Mouse (Mus musculus): ENCODE measurements around the gene Cry2. TPM values are rescaled to one million over a fixed set of nuclear protein-coding genes. Genes with fewer than 3 reads are reported as not detected.

The Cry2 gene
- polyA plus RNA-seq, 1 experiment from 2014 or later, result 37.7 TPM

DNA sequence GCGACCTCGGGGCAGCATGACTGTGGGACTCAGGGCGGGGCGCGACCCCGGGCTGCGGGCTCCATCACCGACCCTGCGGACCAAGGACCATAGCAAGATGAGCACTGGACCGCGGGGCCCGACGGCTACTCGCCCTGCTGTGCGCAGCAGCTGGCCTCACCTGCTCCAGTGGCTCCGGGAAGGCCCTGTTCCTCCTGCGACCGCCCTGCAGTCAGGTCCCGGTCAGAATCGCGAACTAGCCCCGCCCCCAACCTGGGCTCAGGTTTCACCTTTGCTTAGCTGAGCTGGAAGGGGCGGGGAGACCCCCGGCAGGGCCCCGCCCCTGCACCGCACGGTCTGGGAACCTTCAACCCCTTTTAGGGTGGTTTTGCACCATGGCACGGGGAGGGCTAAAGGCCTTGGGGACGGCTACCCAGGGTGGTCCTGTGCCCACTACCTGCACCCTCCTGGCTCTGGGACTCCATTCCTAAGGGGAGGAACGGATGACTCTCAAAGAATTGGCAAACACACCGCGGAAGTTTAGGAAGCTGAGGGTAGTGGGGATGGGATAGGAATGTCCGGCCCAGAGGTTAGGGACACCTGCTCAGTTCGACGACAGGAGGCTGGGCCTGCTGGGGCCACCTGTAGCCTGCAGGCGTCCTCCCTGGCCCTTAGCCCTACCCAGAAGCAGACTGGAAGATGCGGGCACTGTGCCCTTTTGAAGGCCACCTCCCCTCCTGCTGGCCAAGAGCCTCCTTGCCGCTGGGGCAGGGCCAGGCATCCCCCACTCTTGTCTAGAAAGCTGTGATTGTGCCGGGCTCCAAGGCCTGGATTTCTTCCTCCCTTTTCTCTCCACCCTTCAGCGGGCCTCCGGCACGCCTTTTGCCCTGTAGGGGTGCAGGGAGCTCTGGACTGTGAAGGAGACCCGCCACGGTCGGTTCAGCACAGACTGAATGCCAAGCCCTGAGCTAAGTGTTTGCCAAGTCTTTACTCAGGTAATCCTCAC, 62.7 kb downstream of the Cry2 start:
- peak overlapping the region; percentile 30 for H3K4me3 ChIP-seq
- no peak for ATAC-seq (ENCODE audit: low read depth)
- peak overlapping the region; percentile 54 for H3K4me2 ChIP-seq
- H3K9ac ChIP-seq, result peak overlapping the region; percentile 60
- H3K27ac ChIP-seq (replicated peaks), result no peak overlapping the region
- H3K4me1 ChIP-seq (replicated peaks), result peaks cover 52% of the 10 kb centered on the region
- H3K9me3 ChIP-seq, result no peaks in the 10 kb centered on the region
- WGBS, result 2% methylated on average over 45 of the region's 45 CpGs
- no peaks in the 10 kb centered on the region for H3K36me3 ChIP-seq
- H3K27me3 ChIP-seq, result peaks cover 41% of the 10 kb centered on the region

DNA sequence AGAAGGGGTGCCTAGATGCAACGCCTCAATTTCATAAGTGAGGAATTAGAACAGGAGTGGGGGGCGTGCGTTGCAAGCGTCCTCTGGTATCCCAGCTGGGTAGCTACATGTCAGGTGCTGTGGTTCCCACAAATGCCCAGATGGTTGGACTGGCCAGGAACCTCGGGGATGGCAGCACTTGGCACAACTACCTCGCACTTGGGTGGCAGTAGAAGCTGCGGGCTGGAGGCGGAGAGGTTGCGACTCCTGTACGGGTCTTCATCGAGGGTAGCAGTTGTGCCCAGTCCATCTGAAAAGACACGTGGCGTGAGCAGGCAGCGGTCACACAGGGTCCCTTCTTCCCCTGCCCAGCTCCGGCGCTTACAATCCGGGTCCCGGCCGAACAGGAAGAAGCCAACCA, 63.5 kb downstream of the Cry2 start:
- no peak for ATAC-seq (ENCODE audit: low read depth)
- peak overlapping the region; percentile 60 for H3K9ac ChIP-seq
- H3K4me3 ChIP-seq, result peak overlapping the region; percentile 30
- H3K36me3 ChIP-seq, result no peaks in the 10 kb centered on the region
- peaks cover 41% of the 10 kb centered on the region for H3K27me3 ChIP-seq
- H3K4me2 ChIP-seq, result peak overlapping the region; percentile 54
- peaks cover 46% of the 10 kb centered on the region for H3K4me1 ChIP-seq (replicated peaks)
- 15% methylated on average over 19 of the region's 19 CpGs for WGBS
- H3K9me3 ChIP-seq, result no peaks in the 10 kb centered on the region
- H3K27ac ChIP-seq (replicated peaks), result no peak overlapping the region

DNA sequence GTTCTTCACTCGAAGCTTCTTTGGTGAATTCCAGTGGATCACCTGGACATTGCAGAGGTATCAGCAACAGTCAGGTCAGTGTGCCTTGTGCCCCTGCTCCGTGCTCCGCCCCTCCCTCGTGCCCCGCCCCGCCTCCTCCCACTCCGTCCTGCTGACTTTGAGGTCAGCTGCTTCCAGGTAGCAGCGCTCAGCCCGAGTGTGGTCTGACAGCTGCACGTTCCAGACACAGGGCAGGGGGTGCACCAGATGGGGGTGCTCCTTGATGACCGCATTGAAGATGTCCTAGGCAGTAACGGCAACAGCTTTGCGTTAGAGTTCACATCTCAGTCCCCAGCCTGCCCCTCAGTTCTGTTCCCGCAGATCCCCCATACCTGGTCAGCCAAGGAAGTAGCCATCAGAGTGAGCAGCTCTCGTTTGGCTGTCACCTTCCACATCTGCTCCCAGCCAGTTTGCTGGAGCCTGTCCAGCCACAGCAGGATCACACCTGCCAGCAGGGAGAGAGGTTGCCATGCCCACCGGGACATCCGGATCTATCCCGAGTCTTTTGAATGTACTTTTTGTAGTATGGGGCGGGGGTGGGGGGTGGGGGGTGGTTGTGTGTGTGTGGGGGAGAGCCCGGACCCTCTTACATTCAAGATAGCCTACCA, 66.3 kb downstream of the Cry2 start:
- H3K27me3 ChIP-seq, result peaks cover 40% of the 10 kb centered on the region
- no peak overlapping the region for H3K4me2 ChIP-seq
- peaks cover 22% of the 10 kb centered on the region for H3K36me3 ChIP-seq
- no peak overlapping the region for H3K4me3 ChIP-seq
- no peak overlapping the region for H3K9ac ChIP-seq
- WGBS, result 42% methylated on average over 20 of the region's 20 CpGs
- peaks cover 25% of the 10 kb centered on the region for H3K4me1 ChIP-seq (replicated peaks)
- H3K9me3 ChIP-seq, result no peaks in the 10 kb centered on the region
- ATAC-seq (ENCODE audit: low read depth), result no peak
- H3K27ac ChIP-seq (replicated peaks), result no peak overlapping the region

DNA sequence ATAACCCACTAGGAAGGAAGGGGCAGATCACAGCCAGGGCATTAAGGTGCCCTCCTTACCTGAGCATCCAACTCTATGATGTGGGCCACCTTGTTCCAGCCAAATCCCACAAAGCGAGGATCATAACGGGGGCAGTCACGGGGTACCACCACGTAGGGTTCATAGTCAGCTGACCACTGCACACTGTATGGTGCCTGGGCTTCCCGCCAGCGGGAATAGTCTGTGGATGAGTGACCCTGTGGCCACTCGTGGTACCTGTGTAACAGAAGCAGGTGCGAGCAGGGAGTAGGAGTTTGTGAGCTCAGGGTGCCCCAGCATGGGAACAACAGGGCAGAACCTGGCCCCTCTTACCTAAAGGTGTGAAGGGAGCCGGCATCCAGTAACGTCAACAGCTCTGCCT, 68.3 kb downstream of the Cry2 start:
- Histone ChIP-seq H3K27ac (replicated peaks) (no peak overlapping the region), H3K36me3 (peaks cover 30% of the 10 kb centered on the region), H3K4me1 (replicated peaks) (peaks cover 10% of the 10 kb centered on the region), H3K9ac (no peak overlapping the region), H3K9me3 (no peaks in the 10 kb centered on the region), H3K27me3 (peaks cover 20% of the 10 kb centered on the region), H3K4me2 (no peak overlapping the region), H3K4me3 (no peak overlapping the region)
- no peak for ATAC-seq (ENCODE audit: low read depth)
- 91% methylated on average over 10 of the region's 10 CpGs for WGBS

DNA sequence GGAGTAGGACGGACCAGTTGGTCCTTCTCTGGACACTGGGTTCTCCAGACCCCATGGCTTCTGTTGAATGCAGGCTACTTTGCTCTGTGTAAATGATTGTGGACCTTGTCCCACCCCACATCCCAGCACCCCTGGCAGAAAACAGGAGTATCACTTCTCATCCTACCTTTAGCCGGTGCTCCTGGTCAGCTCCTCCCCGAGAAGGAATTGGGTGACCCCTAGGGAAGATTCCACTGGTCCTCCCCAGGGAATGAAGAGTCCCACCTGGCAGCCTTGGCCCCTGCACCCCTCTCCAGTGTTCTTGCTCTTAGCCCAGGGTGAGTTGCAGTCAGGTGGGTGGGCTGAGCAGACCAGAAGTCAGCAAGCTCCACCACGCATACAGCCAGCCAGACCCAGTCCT, 69.8 kb downstream of the Cry2 start:
- Histone ChIP-seq H3K27ac (replicated peaks) (no peak overlapping the region), H3K9ac (no peak overlapping the region), H3K4me3 (no peak overlapping the region), H3K27me3 (peaks cover 5% of the 10 kb centered on the region), H3K4me1 (replicated peaks) (peaks cover 15% of the 10 kb centered on the region), H3K36me3 (peaks cover 45% of the 10 kb centered on the region), H3K9me3 (no peaks in the 10 kb centered on the region), H3K4me2 (no peak overlapping the region)
- ATAC-seq (ENCODE audit: low read depth), result no peak
- 92% methylated on average over 4 of the region's 4 CpGs for WGBS

DNA sequence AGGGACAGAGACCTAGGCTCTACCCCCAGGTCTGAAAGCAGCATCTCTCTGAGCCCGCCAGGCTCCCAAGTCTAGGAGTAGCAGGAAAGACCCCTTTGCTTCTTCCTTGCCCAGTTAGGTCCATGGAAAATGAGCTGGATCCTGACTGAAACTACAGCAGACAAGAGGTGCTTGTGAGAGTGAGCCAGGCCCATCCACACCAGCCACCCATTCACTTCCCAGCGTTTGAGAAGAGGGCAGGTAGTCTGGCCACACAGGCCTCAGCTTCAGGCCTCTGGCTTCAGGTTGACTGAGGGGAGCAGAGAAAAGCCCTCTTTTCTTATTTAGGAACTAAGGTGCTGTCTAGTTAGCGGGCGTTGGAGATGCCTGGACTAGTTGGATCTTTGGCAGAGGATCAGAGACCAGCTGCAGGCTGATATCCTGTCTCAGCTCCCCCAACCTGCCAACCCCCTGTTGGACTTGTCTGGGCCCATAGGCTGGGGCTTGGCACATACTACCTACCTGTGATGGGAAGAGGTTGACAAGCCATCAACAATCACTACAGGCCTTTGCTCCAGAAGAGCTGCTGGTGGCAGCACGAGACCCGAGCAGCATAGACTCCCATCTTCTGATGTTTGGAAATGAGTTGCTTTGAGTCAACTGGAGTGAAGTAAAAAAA, 71.1 kb downstream of the Cry2 start:
- no peak for ATAC-seq (ENCODE audit: low read depth)
- no peak overlapping the region for H3K27ac ChIP-seq (replicated peaks)
- H3K9me3 ChIP-seq, result no peaks in the 10 kb centered on the region
- H3K9ac ChIP-seq, result no peak overlapping the region
- H3K27me3 ChIP-seq, result no peaks in the 10 kb centered on the region
- peaks cover 59% of the 10 kb centered on the region for H3K36me3 ChIP-seq
- no peak overlapping the region for H3K4me2 ChIP-seq
- 95% methylated on average over 6 of the region's 6 CpGs for WGBS
- no peak overlapping the region for H3K4me3 ChIP-seq
- peaks cover 15% of the 10 kb centered on the region for H3K4me1 ChIP-seq (replicated peaks)

DNA sequence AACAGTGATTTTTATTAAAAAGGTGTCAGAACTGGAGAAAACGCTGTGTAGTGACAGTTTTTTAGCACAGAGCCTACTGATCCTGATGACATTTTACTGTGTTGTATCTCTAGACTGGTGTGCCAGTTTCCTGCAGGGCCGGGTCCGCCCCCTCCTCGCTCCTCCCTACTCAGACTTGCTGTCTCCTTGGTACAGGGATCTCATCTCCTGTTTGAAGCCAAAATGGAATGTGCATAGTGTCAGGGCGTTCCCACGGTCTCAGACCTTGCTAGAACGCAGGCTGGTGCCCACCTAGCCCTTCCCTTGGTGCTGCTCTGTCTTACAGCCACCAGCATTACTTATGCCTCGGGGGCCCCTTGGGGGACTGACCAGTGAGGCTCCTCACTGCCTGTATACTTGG, 72.0 kb downstream of the Cry2 start:
- H3K4me2 ChIP-seq, result no peak overlapping the region
- no peak overlapping the region for H3K9ac ChIP-seq
- no peak overlapping the region for H3K27ac ChIP-seq (replicated peaks)
- no peak overlapping the region for H3K4me3 ChIP-seq
- H3K4me1 ChIP-seq (replicated peaks), result peaks cover 15% of the 10 kb centered on the region
- H3K27me3 ChIP-seq, result no peaks in the 10 kb centered on the region
- no peaks in the 10 kb centered on the region for H3K9me3 ChIP-seq
- peaks cover 68% of the 10 kb centered on the region for H3K36me3 ChIP-seq
- no peak for ATAC-seq (ENCODE audit: low read depth)
- WGBS, result 87% methylated on average over 8 of the region's 8 CpGs

DNA sequence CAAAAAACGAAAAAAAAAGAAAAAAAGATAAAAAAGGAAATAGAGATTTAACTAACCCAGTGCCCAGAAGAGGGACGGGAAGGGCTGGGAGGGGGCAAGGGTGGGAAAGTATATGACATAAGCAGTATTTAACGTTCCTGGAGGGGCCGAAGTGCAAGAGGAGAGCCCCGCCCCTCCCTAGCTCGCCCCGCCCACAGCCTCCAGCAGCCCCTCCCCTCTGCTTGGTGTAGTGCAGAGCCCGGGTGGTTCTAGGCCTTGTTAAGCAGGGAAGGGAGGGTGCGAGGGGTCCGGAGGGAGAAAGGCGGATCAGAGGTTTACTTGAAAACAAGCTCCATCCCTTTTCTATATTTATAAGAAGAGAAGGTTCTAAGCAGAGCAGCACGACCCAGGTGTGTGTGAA, 73.0 kb downstream of the Cry2 start:
- H3K9ac ChIP-seq, result no peak overlapping the region
- H3K27ac ChIP-seq (replicated peaks), result peak overlapping the region; percentile 83
- peak; percentile 72 for ATAC-seq (ENCODE audit: low read depth)
- H3K4me1 ChIP-seq (replicated peaks), result peaks cover 15% of the 10 kb centered on the region
- 13% methylated on average over 12 of the region's 12 CpGs for WGBS
- peaks cover 74% of the 10 kb centered on the region for H3K36me3 ChIP-seq
- no peak overlapping the region for H3K4me3 ChIP-seq
- no peaks in the 10 kb centered on the region for H3K27me3 ChIP-seq
- H3K4me2 ChIP-seq, result no peak overlapping the region
- no peaks in the 10 kb centered on the region for H3K9me3 ChIP-seq

DNA sequence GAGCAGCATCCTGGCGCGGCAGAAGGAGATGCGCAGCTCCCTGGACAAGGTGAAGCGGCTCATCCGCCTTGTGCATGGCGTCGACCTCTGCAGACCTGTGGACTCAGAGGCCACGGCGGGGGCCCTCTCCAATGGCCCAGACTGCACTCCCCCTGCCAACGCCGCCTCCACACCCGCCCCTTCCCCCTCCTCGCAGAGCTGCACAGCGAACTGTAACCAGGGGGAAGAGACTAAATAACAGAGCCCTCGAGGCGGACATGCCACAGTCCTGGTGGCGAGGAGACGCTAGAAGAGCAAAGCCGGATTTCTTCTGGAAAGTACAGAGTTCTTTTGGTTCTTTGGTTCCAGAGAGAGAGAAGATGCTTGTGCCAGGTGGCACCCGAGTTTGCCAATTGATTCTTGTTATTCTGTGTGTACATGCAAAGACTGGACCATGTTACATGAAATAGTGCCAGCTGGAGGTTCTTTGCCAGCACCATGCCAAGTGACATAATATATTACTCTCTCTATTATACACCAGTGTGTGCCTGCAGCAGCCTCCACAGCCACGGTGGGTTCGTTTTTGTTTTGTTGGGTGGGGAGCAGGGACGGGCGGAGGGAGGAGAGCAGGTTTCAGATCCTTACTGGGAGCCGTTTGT, 73.5 kb downstream of the Cry2 start:
- ATAC-seq (ENCODE audit: low read depth), result peak; percentile 86
- no peak overlapping the region for H3K9ac ChIP-seq
- no peaks in the 10 kb centered on the region for H3K27me3 ChIP-seq
- H3K4me1 ChIP-seq (replicated peaks), result peaks cover 15% of the 10 kb centered on the region
- H3K4me3 ChIP-seq, result no peak overlapping the region
- peak overlapping the region; percentile 83 for H3K27ac ChIP-seq (replicated peaks)
- no peaks in the 10 kb centered on the region for H3K9me3 ChIP-seq
- H3K4me2 ChIP-seq, result no peak overlapping the region
- WGBS, result 54% methylated on average over 25 of the region's 25 CpGs
- H3K36me3 ChIP-seq, result peaks cover 78% of the 10 kb centered on the region

DNA sequence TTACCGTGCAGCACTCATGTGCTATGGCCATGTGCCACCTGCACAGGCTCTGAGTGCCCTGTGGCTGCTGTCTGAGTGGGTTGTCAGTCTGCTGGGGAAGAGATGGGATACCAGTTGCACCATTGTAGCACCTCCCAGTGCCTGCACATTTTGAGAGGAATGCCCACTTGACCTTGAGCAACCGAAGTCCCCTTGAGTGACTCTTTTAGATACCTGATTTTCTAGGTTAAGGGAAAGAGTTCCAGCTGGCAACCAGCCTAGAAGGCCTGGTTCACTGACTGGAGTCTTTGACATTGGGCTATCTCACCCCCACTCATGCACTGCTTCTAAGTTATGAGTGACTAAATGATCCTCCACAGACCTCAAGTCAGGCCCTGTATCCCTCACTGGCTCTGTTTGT, 74.5 kb downstream of the Cry2 start:
- ATAC-seq (ENCODE audit: low read depth), result no peak
- peaks cover 15% of the 10 kb centered on the region for H3K4me1 ChIP-seq (replicated peaks)
- H3K9ac ChIP-seq, result no peak overlapping the region
- no peak overlapping the region for H3K4me2 ChIP-seq
- no peak overlapping the region for H3K27ac ChIP-seq (replicated peaks)
- H3K4me3 ChIP-seq, result no peak overlapping the region
- no peaks in the 10 kb centered on the region for H3K27me3 ChIP-seq
- peaks cover 76% of the 10 kb centered on the region for H3K36me3 ChIP-seq
- 87% methylated on average over 2 of the region's 2 CpGs for WGBS
- H3K9me3 ChIP-seq, result no peaks in the 10 kb centered on the region

DNA sequence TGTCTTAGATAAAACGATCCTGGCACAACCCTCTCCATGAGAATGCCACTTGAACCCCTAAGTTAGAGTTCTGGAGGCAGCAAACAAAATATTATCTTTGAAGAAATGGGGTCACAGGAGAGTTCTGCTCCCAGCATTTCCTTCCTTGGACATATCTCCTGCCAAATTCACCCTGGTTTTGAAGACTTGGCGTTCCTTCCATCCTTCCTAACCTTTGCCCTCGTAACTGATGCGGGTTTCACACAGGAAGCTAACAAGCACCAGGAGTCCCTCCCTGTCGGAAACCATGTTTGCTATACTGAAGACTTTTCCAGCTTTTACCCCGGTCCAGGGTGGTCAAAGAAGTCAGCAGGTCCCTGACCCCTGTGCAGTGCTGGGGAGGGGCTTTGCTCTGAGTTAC, 79.6 kb downstream of the Cry2 start:
- Histone ChIP-seq H3K9me3 (no peaks in the 10 kb centered on the region), H3K4me2 (no peak overlapping the region), H3K36me3 (peaks cover 81% of the 10 kb centered on the region), H3K4me3 (no peak overlapping the region), H3K4me1 (replicated peaks) (0 out of 2 replicates have a peak, but pooled peaks cover 6% of the 10 kb centered on the region), H3K27ac (replicated peaks) (no peak overlapping the region), H3K9ac (no peak overlapping the region), H3K27me3 (no peaks in the 10 kb centered on the region)
- 77% methylated on average over 6 of the region's 6 CpGs for WGBS
- no peak for ATAC-seq (ENCODE audit: low read depth)
